Mouse (Mus musculus) E14TG2a.4 (cell line): ENCODE results near the gene Trim8.

Experiments
- H3K27me3 ChIP-seq: 2 replicates; pipeline ENCODE4 v1.6.1; 2014; ENCODE audit warnings: low read length, control low read depth; ENCODE audit not compliant: insufficient read depth
- H3K36me3 ChIP-seq: 2 replicates; pipeline ENCODE4 v1.6.1; 2014; ENCODE audit warnings: low read length, control low read depth; ENCODE audit not compliant: insufficient read depth
- H3K4me1 ChIP-seq: replicated peaks from 2 replicates; pipeline ENCODE4 v1.6.1; 2014; ENCODE audit warnings: low read depth, low read length, control low read depth
- H3K4me3 ChIP-seq: replicated peaks from 2 replicates; pipeline ENCODE4 v1.5.1; 2014; ENCODE audit warnings: mild to moderate bottlenecking, low read length
- H3K9me3 ChIP-seq: 2 replicates; pipeline ENCODE4 v1.6.1; 2014; ENCODE audit warnings: low read length, control low read depth
- CTCF ChIP-seq: conservative IDR thresholded peaks from 2 replicates; pipeline ENCODE4 v1.5.1; 2014; ENCODE audit warnings: low read length
- NANOG ChIP-seq: IDR thresholded peaks from 2 replicates; pipeline ENCODE4 v1.6.1; 2014; ENCODE audit warnings: borderline replicate concordance, low read length, mixed read lengths
- POU5F1 ChIP-seq: IDR thresholded peaks from 2 replicates; pipeline ENCODE4 v1.6.1; 2014; ENCODE audit warnings: low read length, borderline replicate concordance

Trim8 gene

GRCm38 (mm10) chr19:46533525-46533924 is 32.0 kb downstream of the Trim8 start:
- no peak for TF ChIP-seq CTCF

GRCm38 (mm10) chr19:46534542-46535098 is 33.1 kb downstream of the Trim8 start:
- TF ChIP-seq NANOG (no peak), CTCF (no peak), POU5F1 (no peak)
- no peaks in the 10 kb centered on the region for H3K36me3 ChIP-seq
- H3K9me3 ChIP-seq: no peaks in the 10 kb centered on the region
- peaks cover 60% of the 10 kb centered on the region for H3K4me1 ChIP-seq
- 0 out of 2 replicates have a peak, but pooled peaks cover 4% of the 10 kb centered on the region for H3K27me3 ChIP-seq
- H3K4me3 ChIP-seq: no peak overlapping the region

More at GRCm38 (mm10) chr19:46533525-46533924, 32.0 kb downstream of the Trim8 start:
- Histone ChIP-seq H3K4me1 (peaks cover 68% of the 10 kb centered on the region), H3K4me3 (peak overlapping the region; percentile 4; the same call in 1 of the 2 replicates), H3K27me3 (0 out of 2 replicates have a peak, but pooled peaks cover 4% of the 10 kb centered on the region), H3K36me3 (no peaks in the 10 kb centered on the region), H3K9me3 (no peaks in the 10 kb centered on the region)

DNA sequence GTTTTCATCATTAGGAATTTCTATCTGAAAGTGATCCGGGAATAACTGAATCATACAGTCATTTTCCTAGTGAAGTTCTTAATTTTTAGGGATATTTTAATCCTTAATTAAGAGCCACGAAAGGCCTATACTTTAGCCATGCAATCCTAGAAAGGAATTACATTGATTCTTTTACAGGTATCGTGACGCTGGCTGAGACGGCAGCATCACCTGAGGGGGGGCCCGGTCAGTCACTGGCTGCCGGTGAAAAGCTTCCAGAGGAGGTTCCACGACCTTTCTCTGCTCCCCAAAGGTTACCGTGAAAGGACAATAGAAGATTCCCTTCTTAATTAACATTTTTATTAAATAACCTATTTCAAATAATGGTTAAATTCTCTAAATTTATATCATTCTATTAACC is 35.9 kb downstream of the Trim8 start:
- Histone ChIP-seq H3K9me3 (no peaks in the 10 kb centered on the region), H3K36me3 (peaks cover 4% of the 10 kb centered on the region; the same call in 1 of the 2 replicates), H3K4me3 (no peak overlapping the region), H3K4me1 (peaks cover 44% of the 10 kb centered on the region), H3K27me3 (no peaks in the 10 kb centered on the region)
- TF ChIP-seq POU5F1 (no peak), CTCF (no peak), NANOG (no peak)

GRCm38 (mm10) chr19:46538213-46538612 is 36.7 kb downstream of the Trim8 start:
- no peaks in the 10 kb centered on the region for H3K9me3 ChIP-seq
- TF ChIP-seq POU5F1: no peak
- TF ChIP-seq CTCF: peak; percentile 47
- H3K27me3 ChIP-seq: no peaks in the 10 kb centered on the region
- peaks cover 35% of the 10 kb centered on the region for H3K4me1 ChIP-seq
- H3K4me3 ChIP-seq: no peak overlapping the region
- peaks cover 4% of the 10 kb centered on the region; the same call in 1 of the 2 replicates for H3K36me3 ChIP-seq

- Histone ChIP-seq H3K27me3 (no peaks in the 10 kb centered on the region), H3K36me3 (peaks cover 4% of the 10 kb centered on the region; the same call in 1 of the 2 replicates), H3K4me3 (no peak overlapping the region), H3K4me1 (peaks cover 25% of the 10 kb centered on the region), H3K9me3 (no peaks in the 10 kb centered on the region)
- no peak for TF ChIP-seq CTCF
- TF ChIP-seq POU5F1: no peak
- TF ChIP-seq NANOG: no peak
These were observed 41.2 kb downstream of the Trim8 start for GRCm38 (mm10) chr19:46542750-46543149.

DNA sequence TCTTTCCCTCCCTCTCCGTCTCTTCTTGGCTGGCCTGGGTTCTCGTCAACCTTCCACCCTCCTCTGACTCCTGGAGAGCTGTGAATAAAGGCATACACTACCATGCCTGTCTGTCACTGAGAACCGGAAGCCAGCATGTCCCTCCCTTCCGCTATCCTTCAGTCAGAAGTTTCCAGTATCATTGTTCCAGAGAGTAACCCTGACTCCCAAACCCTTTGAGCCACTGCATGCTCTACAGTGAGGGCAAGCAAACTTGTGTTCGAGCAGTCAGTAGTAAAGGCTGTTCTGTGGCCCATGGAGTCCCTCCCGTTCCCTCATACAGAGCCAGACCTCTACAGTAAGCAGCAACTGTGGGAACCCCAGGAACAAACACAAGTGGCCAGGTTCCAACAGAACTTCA is 46.1 kb downstream of the Trim8 start:
- no peaks in the 10 kb centered on the region for H3K9me3 ChIP-seq
- H3K36me3 ChIP-seq: no peaks in the 10 kb centered on the region
- no peak overlapping the region for H3K4me3 ChIP-seq
- no peak for TF ChIP-seq NANOG
- TF ChIP-seq POU5F1: no peak
- TF ChIP-seq CTCF: no peak
- no peaks in the 10 kb centered on the region for H3K27me3 ChIP-seq
- H3K4me1 ChIP-seq: peaks cover 3% of the 10 kb centered on the region; the same call in 1 of the 2 replicates

GRCm38 (mm10) chr19:46548110-46548509 is 46.6 kb downstream of the Trim8 start:
- H3K4me1 ChIP-seq: peaks cover 3% of the 10 kb centered on the region; the same call in 1 of the 2 replicates
- 0 out of 2 replicates have a peak overlapping the region, but pooled peaks have one; percentile 3 for H3K4me3 ChIP-seq
- no peaks in the 10 kb centered on the region for H3K27me3 ChIP-seq
- H3K36me3 ChIP-seq: no peaks in the 10 kb centered on the region
- H3K9me3 ChIP-seq: no peaks in the 10 kb centered on the region
- TF ChIP-seq CTCF (no peak), NANOG (no peak), POU5F1 (no peak)

DNA sequence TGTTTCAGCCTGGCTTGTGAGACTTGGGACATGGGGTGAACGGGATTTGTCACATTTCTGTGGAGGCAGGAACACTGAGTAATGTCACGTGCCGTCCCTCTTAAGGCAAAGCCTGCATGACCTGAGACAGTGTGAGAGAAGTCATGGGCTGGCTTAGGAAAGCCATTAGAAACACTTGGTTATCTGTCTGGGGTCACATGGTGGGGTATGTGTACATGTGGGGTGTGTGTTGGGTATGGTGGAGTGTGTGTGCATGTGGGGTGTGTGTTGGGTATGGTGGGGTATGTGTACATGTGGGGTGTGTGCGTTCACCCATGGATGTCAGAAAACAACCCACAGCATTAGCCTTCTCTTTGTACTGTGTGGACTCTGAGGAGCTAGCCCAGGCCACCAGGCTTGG is 48.9 kb downstream of the Trim8 start:
- Histone ChIP-seq H3K4me3 (no peak overlapping the region), H3K9me3 (no peaks in the 10 kb centered on the region), H3K4me1 (peaks cover 9% of the 10 kb centered on the region; the same call in 1 of the 2 replicates), H3K36me3 (no peaks in the 10 kb centered on the region), H3K27me3 (no peaks in the 10 kb centered on the region)
- TF ChIP-seq CTCF (no peak), POU5F1 (no peak), NANOG (no peak)

DNA sequence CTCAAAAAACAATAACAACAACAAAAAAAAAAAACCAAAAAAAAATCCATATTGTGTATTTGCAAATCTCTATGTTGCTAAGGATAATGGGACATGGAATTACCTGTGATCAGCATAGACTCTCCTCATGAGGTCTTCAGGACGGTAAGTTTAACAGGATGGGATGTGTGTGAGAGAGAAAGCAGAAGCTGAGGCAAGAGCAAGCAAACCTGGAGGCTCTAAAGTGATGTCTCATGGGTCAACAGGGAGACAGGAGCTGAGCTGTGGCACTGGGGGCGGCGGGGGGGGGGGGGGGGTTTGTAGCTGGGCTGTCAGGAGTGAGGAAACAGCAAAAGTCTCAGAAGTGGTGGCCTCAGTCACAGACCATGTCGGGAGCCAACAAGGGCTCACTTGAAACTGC is 51.0 kb downstream of the Trim8 start:
- Histone ChIP-seq H3K4me1 (peaks cover 6% of the 10 kb centered on the region; the same call in 1 of the 2 replicates), H3K4me3 (no peak overlapping the region), H3K36me3 (0 out of 2 replicates have a peak, but pooled peaks cover 11% of the 10 kb centered on the region), H3K9me3 (no peaks in the 10 kb centered on the region), H3K27me3 (no peaks in the 10 kb centered on the region)
- no peak for TF ChIP-seq NANOG
- no peak for TF ChIP-seq CTCF
- no peak for TF ChIP-seq POU5F1
